Mouse (Mus musculus) olfactory bulb, adult 2 months (tissue): Measurements from ENCODE around the gene 4933403O08Rik. TPM values are rescaled to one million over a fixed set of nuclear protein-coding genes. Genes with fewer than 3 reads are reported as not detected.

Experiments used
- H3K27ac ChIP-seq: fragments of 200-500 bp; 2 replicates; pipeline ENCODE4 v1.5.1; 2012; ENCODE audit warnings: low read depth, low read length; ENCODE audit not compliant: insufficient read depth
- H3K4me1 ChIP-seq: fragments of 200-500 bp; 2 replicates; pipeline ENCODE4 v1.6.1; 2012; ENCODE audit warnings: low read length; ENCODE audit not compliant: control insufficient read depth, insufficient read depth
- H3K4me3 ChIP-seq: fragments of 200-500 bp; 2 replicates; pipeline ENCODE4 v1.5.1; 2012; ENCODE audit warnings: mild to moderate bottlenecking, low read depth, low read length, moderate library complexity; ENCODE audit not compliant: insufficient read depth
- CTCF ChIP-seq: fragments of 200-500 bp; IDR thresholded peaks from 2 replicates; pipeline ENCODE4 v1.5.1; 2012; ENCODE audit warnings: low read depth, mild to moderate bottlenecking, low read length, moderate library complexity; ENCODE audit not compliant: insufficient read depth
- POLR2A ChIP-seq: fragments of 200-500 bp; IDR thresholded peaks from 2 replicates; pipeline ENCODE4 v1.6.1; 2012; ENCODE audit warnings: mild to moderate bottlenecking, low read depth, low read length, moderate library complexity; ENCODE audit not compliant: insufficient read depth
- WGBS: fragments of 180-500 bp; shearing (Covaris S2); methylation state at CpG from one replicate; pipeline ENCODE4 v1.1.7; 2018; 5-methylcytosine and 5-hydroxymethylcytosine counted together
- polyA plus RNA-seq: library from polyadenylated mRNA; stranded (reverse); fragments of >200 nt; gene quantifications from 2 replicates; pipeline ENCODE4 v1.2.4, GENCODE M21; 2012; ENCODE audit warnings: low replicate concordance; ENCODE audit not compliant: missing spikeins, insufficient read depth, insufficient read length

Gene 4933403O08Rik
- polyA plus RNA-seq: not detected in 2 replicates

DNA sequence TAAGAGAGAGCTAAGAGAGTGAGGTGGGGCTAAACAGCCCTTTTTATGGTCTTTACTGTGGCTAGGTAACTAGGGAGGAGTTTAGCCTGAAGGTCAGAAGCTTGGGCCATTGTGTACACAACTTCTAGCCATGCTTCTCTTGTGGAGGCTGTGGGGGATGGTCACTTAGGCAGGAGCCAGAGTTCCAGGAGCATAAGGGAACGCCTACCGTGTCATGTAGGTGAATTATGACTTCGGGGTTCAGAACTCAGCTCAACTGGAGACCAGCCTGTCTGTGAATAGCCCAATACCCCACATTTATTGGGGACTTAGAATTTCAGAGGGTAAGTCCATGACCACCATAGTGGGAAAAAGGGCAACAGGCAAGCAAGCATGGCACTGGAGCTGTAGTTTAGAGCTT, at the start of gene 4933403O08Rik:
4933403O08Rik (plus strand) TSS at position 301 of the 400 bp plus-strand sequence.
- Histone ChIP-seq H3K4me1 (no peaks in the 10 kb centered on the region), H3K27ac (no peak within 1 kb of the TSS), H3K4me3 (no peak within 1 kb of the TSS)
- WGBS: 96% methylated on average over 3 of the region's 3 CpGs
- TF ChIP-seq POLR2A (no peak), CTCF (no peak)

DNA sequence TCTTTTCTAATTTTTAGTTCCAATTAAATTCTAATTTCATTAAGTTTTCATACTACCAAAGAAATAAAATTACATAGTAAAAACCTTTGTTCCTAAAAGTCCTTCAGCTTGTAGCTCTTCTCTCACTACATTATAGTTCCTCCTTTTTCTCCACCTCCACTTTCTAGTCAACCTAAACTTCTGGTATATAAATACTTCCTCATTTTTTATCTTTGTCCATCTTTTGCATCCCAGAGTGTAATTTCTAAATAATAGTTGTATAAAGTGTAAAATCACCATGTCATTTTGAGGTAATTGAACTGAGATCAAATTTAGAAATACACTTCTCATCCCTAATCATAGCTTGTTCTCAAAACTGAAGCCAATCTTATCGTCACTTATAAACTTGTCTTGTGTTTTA, 4.1 kb downstream of the 4933403O08Rik start:
- WGBS: 82% methylated on average over 1 of the region's 1 CpGs
- no peaks in the 10 kb centered on the region for H3K4me1 ChIP-seq
- TF ChIP-seq CTCF (no peak), POLR2A (no peak)
- no peak overlapping the region for H3K27ac ChIP-seq
- no peak overlapping the region for H3K4me3 ChIP-seq

DNA sequence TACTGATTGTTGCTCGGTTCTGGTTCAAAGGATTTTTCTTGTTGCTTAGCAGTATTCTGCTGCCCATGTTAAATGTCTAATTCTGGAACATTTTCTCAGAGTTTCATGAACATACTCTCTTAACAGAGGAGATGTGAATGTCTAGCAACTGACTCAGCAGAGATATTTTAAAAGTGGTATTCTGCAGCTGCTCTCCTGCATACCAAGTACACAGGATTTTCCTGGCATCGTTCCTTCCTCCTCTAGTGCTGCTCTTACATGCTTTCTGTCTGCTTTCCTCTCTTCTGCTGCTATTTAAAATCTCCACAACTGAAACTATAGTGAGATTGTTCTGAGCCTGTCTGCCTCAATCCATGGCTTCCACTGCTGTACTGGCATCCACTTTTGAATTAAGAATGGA, 16.7 kb downstream of the 4933403O08Rik start:
- H3K4me3 ChIP-seq: no peak overlapping the region
- no peaks in the 10 kb centered on the region for H3K4me1 ChIP-seq
- no peak overlapping the region for H3K27ac ChIP-seq
- TF ChIP-seq POLR2A: no peak
- no peak for TF ChIP-seq CTCF
- 36% methylated on average over 2 of the region's 2 CpGs for WGBS

DNA sequence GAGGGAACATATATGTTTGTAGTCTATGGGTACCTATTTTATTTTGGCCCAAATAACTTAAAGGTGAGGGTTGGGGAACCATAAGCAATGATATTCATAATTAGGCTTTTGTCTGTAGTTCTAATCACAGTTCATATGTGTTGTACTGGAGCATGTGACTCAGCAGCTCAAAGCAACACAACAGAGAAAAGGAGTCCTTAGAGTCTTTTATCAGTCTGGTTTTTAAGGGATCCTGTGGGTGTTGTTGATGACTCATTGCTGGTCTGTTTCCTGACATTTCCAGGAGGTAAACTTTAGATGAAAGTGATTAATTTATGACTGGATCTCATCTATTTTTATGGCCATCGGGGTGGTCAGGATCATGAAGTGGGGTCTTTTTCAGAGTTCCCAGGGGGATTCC, 34.7 kb downstream of the 4933403O08Rik start:
- Histone ChIP-seq H3K27ac (no peak overlapping the region), H3K4me3 (no peak overlapping the region), H3K4me1 (no peaks in the 10 kb centered on the region)
- 78% methylated on average over 1 of the region's 1 CpGs for WGBS
- TF ChIP-seq CTCF: no peak
- TF ChIP-seq POLR2A: no peak

Other genes with a start within 250 kb of the 4933403O08Rik start
- not detected in 2 replicates for gene Tex16, start 228.0 kb upstream of the 4933403O08Rik start, polyA plus RNA-seq
- gene Apool, start 72.3 kb downstream of the 4933403O08Rik start, polyA plus RNA-seq: not detected in 2 replicates
- not detected in 2 replicates for gene Satl1, start 167.7 kb downstream of the 4933403O08Rik start, polyA plus RNA-seq